Mouse (Mus musculus): Measurements from ENCODE around the gene Slfn14. TPM values are rescaled to one million over a fixed set of nuclear protein-coding genes. Genes with fewer than 3 reads are reported as not detected.
"Not testable (repeated sequence)": the region's sequence is repeated elsewhere in the genome, so short reads cannot be mapped to it uniquely, and the experiment has no call there.

Gene Slfn14
- polyA plus RNA-seq, 1 experiment = 24.0 TPM

DNA sequence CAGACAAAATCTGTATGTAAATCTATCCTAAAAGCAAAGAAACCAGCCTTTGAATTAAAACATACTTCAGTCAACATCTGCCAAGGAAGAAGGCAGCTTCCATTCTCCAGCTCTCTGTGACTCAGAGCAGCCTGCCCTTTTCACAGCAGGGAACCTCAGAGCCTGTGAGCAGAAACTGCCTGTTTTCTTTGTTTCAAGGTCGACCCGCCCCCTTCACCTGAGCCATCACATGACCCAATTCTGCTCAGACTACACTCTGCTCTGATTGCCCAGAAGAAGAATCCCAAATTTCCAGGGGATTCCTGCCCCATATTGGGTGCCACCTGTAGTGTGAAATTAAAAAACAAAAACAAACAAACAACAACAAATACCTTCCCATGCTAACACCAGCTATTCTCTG is 46.7 kb downstream of the Slfn14 start:
- WGBS = 71% methylated on average over 2 of the region's 2 CpGs
- Histone ChIP-seq H3K4me1 (ENCODE audit: control insufficient read depth, insufficient read depth, low read length) (no peaks in the 10 kb centered on the region), H3K27ac (ENCODE audit: control insufficient read depth, insufficient read depth, low read depth, low read length, poor library complexity) (no peak overlapping the region), H3K4me3 (replicated peaks; ENCODE audit: control insufficient read depth, low read depth, low read length) (no peak overlapping the region)
- TF ChIP-seq CTCF (IDR thresholded peaks at IDR 0.05; ENCODE audit: control insufficient read depth, insufficient read depth, low read length) = no peak
- no peak for TF ChIP-seq POLR2A (IDR thresholded peaks at IDR 0.05; ENCODE audit: borderline replicate concordance, control insufficient read depth, low read depth, low read length)

DNA sequence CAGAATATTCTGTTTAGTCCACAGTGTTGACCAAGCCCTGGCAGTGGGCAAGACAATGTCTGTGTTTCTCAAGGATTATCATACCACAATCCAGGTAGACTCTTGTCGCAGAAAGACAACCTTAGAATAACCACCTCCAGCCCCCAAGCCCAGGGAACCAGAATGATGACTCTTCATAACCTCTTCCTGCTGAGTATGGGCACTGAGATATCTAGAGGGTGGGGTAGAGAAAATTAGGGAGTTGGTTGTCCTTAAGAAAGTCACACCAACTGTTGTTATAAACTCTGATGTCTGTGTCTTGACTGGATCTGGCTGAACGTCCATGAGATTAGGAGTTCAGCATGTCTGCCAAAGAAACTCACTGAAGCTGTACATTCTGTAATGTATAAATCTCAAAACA is 48.1 kb downstream of the Slfn14 start:
- WGBS = 79% methylated on average over 2 of the region's 2 CpGs
- no peak overlapping the region for H3K27ac ChIP-seq (ENCODE audit: control insufficient read depth, insufficient read depth, low read depth, low read length, poor library complexity)
- TF ChIP-seq CTCF (IDR thresholded peaks at IDR 0.05; ENCODE audit: control insufficient read depth, insufficient read depth, low read length) (no peak), POLR2A (IDR thresholded peaks at IDR 0.05; ENCODE audit: borderline replicate concordance, control insufficient read depth, low read depth, low read length) (no peak)
- H3K4me1 ChIP-seq (ENCODE audit: control insufficient read depth, insufficient read depth, low read length) = no peaks in the 10 kb centered on the region
- no peak overlapping the region for H3K4me3 ChIP-seq (replicated peaks; ENCODE audit: control insufficient read depth, low read depth, low read length)

DNA sequence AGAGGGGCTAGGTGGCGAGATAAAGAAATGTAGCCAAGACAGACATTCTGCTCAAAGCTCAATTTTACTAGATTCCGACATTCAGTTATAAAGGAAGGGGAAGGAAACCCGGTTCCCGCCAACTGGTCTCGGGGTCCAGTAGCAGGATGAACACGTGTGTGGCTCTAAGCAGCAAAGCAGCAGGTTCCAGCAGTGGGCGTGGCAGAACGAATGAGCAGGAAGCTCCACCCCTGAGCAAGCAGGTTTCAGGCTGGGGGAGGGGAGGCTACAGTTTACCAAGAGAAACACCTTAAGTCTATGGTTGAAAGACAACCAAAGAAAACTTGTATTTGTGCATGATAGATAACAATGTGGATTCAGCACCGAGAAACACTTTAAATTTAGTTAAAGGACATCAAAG is 49.1 kb downstream of the Slfn14 start:
- not testable (repeated sequence) for H3K4me3 ChIP-seq (replicated peaks; ENCODE audit: control insufficient read depth, low read depth, low read length); H3K4me1 ChIP-seq (ENCODE audit: control insufficient read depth, insufficient read depth, low read length); H3K27ac ChIP-seq (ENCODE audit: control insufficient read depth, insufficient read depth, low read depth, low read length, poor library complexity)
- 78% methylated on average over 9 of the region's 9 CpGs for WGBS

DNA sequence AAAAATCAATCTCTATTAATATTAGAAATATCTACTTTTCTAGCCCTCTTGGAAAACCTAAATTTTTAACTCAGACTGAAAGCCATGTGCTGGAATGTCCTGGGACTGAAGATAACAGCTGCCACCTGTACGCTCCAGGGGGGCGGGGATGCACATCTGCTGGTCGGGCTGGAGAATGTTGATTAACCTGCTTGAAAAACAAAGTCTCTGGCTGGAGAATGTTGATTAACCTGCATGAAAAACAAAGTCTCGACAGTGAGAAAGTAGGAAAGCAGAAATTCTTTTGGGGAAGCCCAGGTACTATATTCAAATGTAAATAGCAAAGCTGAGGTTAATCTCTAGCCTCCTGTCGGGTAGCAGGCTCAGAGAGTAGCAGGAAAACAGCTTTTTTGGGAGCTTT is 52.9 kb downstream of the Slfn14 start:
- not testable (repeated sequence) for H3K4me1 ChIP-seq (ENCODE audit: control insufficient read depth, insufficient read depth, low read length); H3K4me3 ChIP-seq (replicated peaks; ENCODE audit: control insufficient read depth, low read depth, low read length); H3K27ac ChIP-seq (ENCODE audit: control insufficient read depth, insufficient read depth, low read depth, low read length, poor library complexity)
- WGBS = 68% methylated on average over 5 of the region's 5 CpGs

DNA sequence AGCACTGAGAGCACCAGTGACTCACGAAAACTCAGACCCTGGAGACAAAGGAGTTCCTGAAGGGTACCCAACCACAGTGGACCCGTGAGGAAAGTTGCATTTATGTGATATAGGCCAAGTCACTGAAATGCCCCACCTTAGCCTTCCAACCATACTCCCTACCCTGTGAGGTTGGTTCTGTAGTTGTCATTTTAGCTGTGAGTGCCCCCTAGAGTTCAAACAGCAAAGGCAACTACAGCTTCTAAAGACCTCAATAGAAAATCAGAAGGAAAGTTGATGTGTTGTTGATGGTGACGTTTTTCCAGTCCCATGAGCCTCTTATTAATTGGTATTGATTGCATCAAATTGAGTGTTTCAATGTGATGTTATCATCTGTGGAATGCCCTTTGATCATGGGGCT is 55.6 kb downstream of the Slfn14 start:
- TF ChIP-seq POLR2A (IDR thresholded peaks at IDR 0.05; ENCODE audit: borderline replicate concordance, control insufficient read depth, low read depth, low read length) = no peak
- no peak for TF ChIP-seq CTCF (IDR thresholded peaks at IDR 0.05; ENCODE audit: control insufficient read depth, insufficient read depth, low read length)
- H3K27ac ChIP-seq (ENCODE audit: control insufficient read depth, insufficient read depth, low read depth, low read length, poor library complexity) = no peak overlapping the region
- no peak overlapping the region for H3K4me3 ChIP-seq (replicated peaks; ENCODE audit: control insufficient read depth, low read depth, low read length)
- WGBS = 62% methylated on average over 3 of the region's 3 CpGs
- no peaks in the 10 kb centered on the region; the same call in 1 of the 2 replicates for H3K4me1 ChIP-seq (ENCODE audit: control insufficient read depth, insufficient read depth, low read length)

DNA sequence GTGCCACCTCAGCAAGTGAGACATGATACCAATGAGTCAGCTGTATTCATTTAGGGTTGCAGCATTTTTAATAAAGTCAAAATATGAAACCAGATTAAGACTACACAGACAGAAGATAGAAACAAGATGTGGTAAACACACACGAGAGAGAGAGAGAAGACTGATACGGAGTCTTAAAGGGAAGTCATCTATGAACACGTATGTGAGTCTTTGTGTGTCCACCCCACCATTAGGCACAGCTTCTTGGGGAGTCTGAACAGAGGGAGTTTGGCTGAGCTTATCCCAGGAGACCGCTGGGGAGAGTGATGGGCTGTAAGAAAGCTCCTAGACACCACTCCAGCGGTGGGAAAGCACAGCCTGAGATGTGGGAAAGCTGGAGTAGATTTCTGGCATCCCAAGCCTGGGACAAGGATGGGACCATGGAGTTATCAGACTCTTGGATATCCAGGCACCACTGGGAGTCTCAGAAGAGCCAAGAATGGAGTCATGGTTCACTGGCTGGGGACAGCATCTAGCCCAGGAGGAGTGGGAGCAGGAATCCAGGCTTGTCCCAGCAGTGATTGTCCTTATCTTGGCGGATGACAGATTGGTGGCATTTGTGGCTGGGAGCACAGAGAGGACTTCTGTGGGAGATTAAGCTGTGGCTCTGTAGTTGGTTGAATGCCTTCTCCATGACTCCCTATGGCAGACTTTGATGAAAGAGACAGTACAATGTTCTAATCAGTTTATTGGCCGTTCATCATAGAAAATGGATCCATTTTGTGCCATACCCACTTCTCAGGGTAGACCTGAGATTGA is 58.4 kb downstream of the Slfn14 start:
- TF ChIP-seq CTCF (IDR thresholded peaks at IDR 0.05; ENCODE audit: control insufficient read depth, insufficient read depth, low read length) = no peak
- TF ChIP-seq POLR2A (IDR thresholded peaks at IDR 0.05; ENCODE audit: borderline replicate concordance, control insufficient read depth, low read depth, low read length) = no peak
- H3K4me3 ChIP-seq (replicated peaks; ENCODE audit: control insufficient read depth, low read depth, low read length) = no peak overlapping the region
- no peak overlapping the region for H3K27ac ChIP-seq (ENCODE audit: control insufficient read depth, insufficient read depth, low read depth, low read length, poor library complexity)
- 85% methylated on average over 7 of the region's 7 CpGs for WGBS
- peaks cover 4% of the 10 kb centered on the region for H3K4me1 ChIP-seq (ENCODE audit: control insufficient read depth, insufficient read depth, low read length)

DNA sequence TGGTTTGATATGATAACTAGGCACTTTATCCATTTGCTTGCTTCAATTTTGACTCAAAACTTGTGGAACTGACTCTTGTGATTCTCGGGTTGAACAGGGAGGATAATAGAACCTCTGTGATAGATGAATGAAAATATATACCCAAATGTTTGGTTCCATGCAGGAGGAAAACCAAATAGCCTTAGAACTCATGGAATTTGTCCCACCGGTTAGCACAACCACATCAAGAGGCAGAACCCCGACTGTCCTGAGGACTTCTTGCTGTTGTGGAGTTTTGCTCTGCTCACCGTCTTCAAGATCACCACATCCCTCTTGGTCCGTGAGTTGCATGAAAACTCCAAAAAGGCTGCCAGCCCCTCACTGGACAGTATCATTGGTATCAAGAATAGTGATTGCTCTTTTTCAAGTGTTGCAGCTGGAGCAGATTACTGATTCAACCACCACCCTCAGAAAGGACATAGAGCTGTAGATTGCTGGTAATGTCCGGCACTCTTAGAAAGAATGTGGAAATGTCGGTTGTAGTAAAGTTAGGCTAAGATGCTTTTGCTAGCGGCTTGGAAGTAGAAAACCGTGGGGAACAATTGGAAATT is 61.1 kb downstream of the Slfn14 start:
- WGBS = 50% methylated on average over 9 of the region's 9 CpGs
- peaks cover 4% of the 10 kb centered on the region for H3K4me1 ChIP-seq (ENCODE audit: control insufficient read depth, insufficient read depth, low read length)
- peak overlapping the region; percentile 95 for H3K4me3 ChIP-seq (replicated peaks; ENCODE audit: control insufficient read depth, low read depth, low read length)
- no peak overlapping the region for H3K27ac ChIP-seq (ENCODE audit: control insufficient read depth, insufficient read depth, low read depth, low read length, poor library complexity)
- TF ChIP-seq CTCF (IDR thresholded peaks at IDR 0.05; ENCODE audit: control insufficient read depth, insufficient read depth, low read length) = no peak
- TF ChIP-seq POLR2A (IDR thresholded peaks at IDR 0.05; ENCODE audit: borderline replicate concordance, control insufficient read depth, low read depth, low read length) = no peak

Other genes with a start within 250 kb of the Slfn14 start
- 101 and 262 TPM in 2 replicates for gene Slfn2, start 221.6 kb downstream of the Slfn14 start, polyA plus RNA-seq (2011; ENCODE audit: insufficient read depth, insufficient read length, low replicate concordance, missing spikeins)
- gene Slfn1, start 169.9 kb downstream of the Slfn14 start, polyA plus RNA-seq (2011; ENCODE audit: insufficient read depth, insufficient read length, low replicate concordance, missing spikeins) = 12.4 and 57.6 TPM in 2 replicates
- 20.7 and 100.0 TPM in 2 replicates for gene Slfn4, start 111.5 kb downstream of the Slfn14 start, polyA plus RNA-seq (2011; ENCODE audit: insufficient read depth, insufficient read length, low replicate concordance, missing spikeins)
- 4.0 and 6.4 TPM in 2 replicates for gene Slfn3, start 95.4 kb downstream of the Slfn14 start, polyA plus RNA-seq (2011; ENCODE audit: insufficient read depth, insufficient read length, low replicate concordance, missing spikeins)
- 43.7 and 59.2 TPM in 2 replicates for gene Ap2b1, start 12.3 kb upstream of the Slfn14 start, polyA plus RNA-seq (2011; ENCODE audit: insufficient read depth, insufficient read length, low replicate concordance, missing spikeins)
- 1.6 and 7.3 TPM in 2 replicates for gene Pex12, start 15.9 kb upstream of the Slfn14 start, polyA plus RNA-seq (2011; ENCODE audit: insufficient read depth, insufficient read length, low replicate concordance, missing spikeins)
- gene Rasl10b, start 122.4 kb upstream of the Slfn14 start, polyA plus RNA-seq (2011; ENCODE audit: insufficient read depth, insufficient read length, low replicate concordance, missing spikeins) = 0.32 and 1.1 TPM in 2 replicates
- gene Gas2l2, start 142.7 kb upstream of the Slfn14 start, polyA plus RNA-seq (2011; ENCODE audit: insufficient read depth, insufficient read length, low replicate concordance, missing spikeins) = not detected in 2 replicates
- 17.6 and 37.4 TPM in 2 replicates for gene 1700020L24Rik, start 151.0 kb upstream of the Slfn14 start, polyA plus RNA-seq (2011; ENCODE audit: insufficient read depth, insufficient read length, low replicate concordance, missing spikeins)
- gene Mmp28, start 176.3 kb upstream of the Slfn14 start, polyA plus RNA-seq (2011; ENCODE audit: insufficient read depth, insufficient read length, low replicate concordance, missing spikeins) = 0.47 and 0.92 TPM in 2 replicates
- gene Taf15, start 186.4 kb upstream of the Slfn14 start, polyA plus RNA-seq (2011; ENCODE audit: insufficient read depth, insufficient read length, low replicate concordance, missing spikeins) = 192 and 231 TPM in 2 replicates
- not detected in 2 replicates for gene Heatr9, start 235.4 kb upstream of the Slfn14 start, polyA plus RNA-seq (2011; ENCODE audit: insufficient read depth, insufficient read length, low replicate concordance, missing spikeins)
- gene Ccl5, start 243.8 kb upstream of the Slfn14 start, polyA plus RNA-seq (2011; ENCODE audit: insufficient read depth, insufficient read length, low replicate concordance, missing spikeins) = 7.6 and 22.7 TPM in 2 replicates